Mouse (Mus musculus): Measurements from ENCODE around the gene Efcab12. TPM values are rescaled to one million over a fixed set of nuclear protein-coding genes. Genes with fewer than 3 reads are reported as not detected.

Efcab12 gene
- total and polyA plus RNA-seq, 3 experiments, result 0.11 TPM; not detected in 2

DNA sequence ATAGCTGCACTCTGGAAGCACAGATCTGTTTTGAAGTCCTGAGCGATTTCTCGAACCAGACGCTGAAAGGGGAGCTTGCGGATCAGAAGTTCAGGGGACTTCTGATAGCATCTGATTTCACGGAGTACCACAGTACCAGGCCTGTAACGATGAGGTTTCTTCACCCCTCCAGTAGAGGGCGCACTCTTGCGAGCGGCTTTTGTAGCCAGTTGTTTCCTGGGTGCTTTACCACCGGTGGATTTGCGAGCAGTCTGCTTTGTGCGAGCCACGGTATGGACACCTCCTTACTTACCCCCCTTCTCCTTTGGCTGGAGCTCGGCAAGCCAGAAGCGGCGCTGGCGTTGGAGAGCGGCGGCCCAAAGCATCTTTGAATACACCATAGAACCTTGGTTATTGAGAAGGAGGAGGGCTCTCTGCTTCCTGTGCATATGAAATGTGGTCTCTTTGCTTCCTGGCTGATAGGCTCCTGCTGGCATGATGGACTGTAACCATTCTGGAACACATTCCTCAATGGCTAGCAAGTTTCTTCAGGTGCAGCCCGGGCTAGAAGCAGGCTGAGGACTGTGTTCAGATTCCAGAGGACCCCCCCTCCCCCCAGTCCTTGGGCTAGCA, 68.0 kb downstream of the Efcab12 start:
- TF ChIP-seq CTCF (IDR thresholded peaks at IDR 0.05 in 2 of 3, conservative IDR thresholded peaks at IDR 0.05 in 1 of 3; ENCODE audit: control insufficient read depth in 1 of 3, insufficient read depth in 1 of 3, low read depth in 2 of 3, low read length in 3 of 3, poor library complexity in 1 of 3, severe bottlenecking in 1 of 3) (peak in 1 of 3 experiments; percentile 19; a peak in 3 of 6 replicates), GABPA (IDR thresholded peaks at IDR 0.05; ENCODE audit: low read depth, low read length) (no peak)
- H3K27ac ChIP-seq (ENCODE audit: control insufficient read depth, low read depth, low read length), result no peak overlapping the region
- H3K9me3 ChIP-seq (replicated peaks; ENCODE audit: insufficient read depth, low read length), result no peaks in the 10 kb centered on the region
- peaks cover 0 to 9% of the 10 kb centered on the region in 2 experiments; a peak in 2 of 4 replicates for H3K36me3 ChIP-seq (ENCODE audit: control insufficient read depth in 1 of 2, insufficient read depth in 2 of 2, low read length in 2 of 2)
- 0 out of 2 replicates have a peak, but pooled peaks cover 2% of the 10 kb centered on the region for H3K79me2 ChIP-seq (ENCODE audit: control insufficient read depth, insufficient read depth, low read length, poor library complexity)
- no peak for DNase-seq (ENCODE audit: low read depth, low spot score)
- H3K4me1 ChIP-seq (ENCODE audit: control insufficient read depth in 1 of 2, insufficient read depth in 2 of 2, low read length in 2 of 2), result peaks cover 7 to 8% of the 10 kb centered on the region in 2 experiments
- no peak overlapping the region for H3K9ac ChIP-seq (ENCODE audit: control insufficient read depth, low read depth, low read length, poor library complexity, severe bottlenecking)
- H3K4me3 ChIP-seq (ENCODE audit: control insufficient read depth in 1 of 2, insufficient read depth in 1 of 2, low read depth in 2 of 2, low read length in 2 of 2), result no peak overlapping the region
- H3K27me3 ChIP-seq (ENCODE audit: control insufficient read depth in 1 of 2, insufficient read depth in 2 of 2, low read length in 2 of 2), result no peaks in the 10 kb centered on the region

DNA sequence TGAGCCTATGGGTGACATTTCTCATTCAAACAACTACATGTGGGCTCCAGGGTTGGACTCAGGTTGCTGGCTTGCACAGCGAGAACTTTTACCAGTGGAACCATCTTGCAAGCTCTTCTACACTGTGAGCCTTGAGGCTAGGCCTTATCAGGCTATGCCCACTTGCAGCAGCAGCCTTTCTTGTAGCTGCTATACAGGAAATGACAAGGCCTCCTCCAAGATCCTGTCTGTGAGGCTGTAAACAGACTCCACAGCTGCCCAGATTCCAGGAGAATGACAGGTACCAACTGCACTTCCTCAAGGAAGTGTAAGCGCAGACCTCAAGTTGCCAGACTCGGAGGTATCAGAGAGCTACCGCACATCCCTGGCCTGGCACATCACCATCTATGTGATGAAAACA, 70.0 kb downstream of the Efcab12 start:
- Histone ChIP-seq H3K4me1 (ENCODE audit: control insufficient read depth in 1 of 2, insufficient read depth in 2 of 2, low read length in 2 of 2) (peaks cover 10 to 16% of the 10 kb centered on the region in 2 experiments), H3K4me3 (ENCODE audit: control insufficient read depth in 1 of 2, insufficient read depth in 1 of 2, low read depth in 2 of 2, low read length in 2 of 2) (no peak overlapping the region), H3K9ac (ENCODE audit: control insufficient read depth, low read depth, low read length, poor library complexity, severe bottlenecking) (no peak overlapping the region), H3K36me3 (ENCODE audit: control insufficient read depth in 1 of 2, insufficient read depth in 2 of 2, low read length in 2 of 2) (peaks cover 0 to 15% of the 10 kb centered on the region in 2 experiments; a peak in 2 of 4 replicates), H3K79me2 (ENCODE audit: control insufficient read depth, insufficient read depth, low read length, poor library complexity) (no peaks in the 10 kb centered on the region), H3K27me3 (ENCODE audit: control insufficient read depth in 1 of 2, insufficient read depth in 2 of 2, low read length in 2 of 2) (no peaks in the 10 kb centered on the region), H3K9me3 (replicated peaks; ENCODE audit: insufficient read depth, low read length) (no peaks in the 10 kb centered on the region), H3K27ac (ENCODE audit: control insufficient read depth, low read depth, low read length) (no peak overlapping the region; the same call in 1 of the 2 replicates)
- DNase-seq (ENCODE audit: low read depth, low spot score), result peak; percentile 74
- TF ChIP-seq NRF1 (IDR thresholded peaks at IDR 0.05; ENCODE audit: insufficient read depth, low read depth, low read length, poor library complexity, severe bottlenecking), result no peak
- TF ChIP-seq RCOR1 (IDR thresholded peaks at IDR 0.05; ENCODE audit: low read depth, low read length), result peak; percentile 71; the same call in 1 of the 2 replicates
- TF ChIP-seq MXI1 (IDR thresholded peaks at IDR 0.05; ENCODE audit: low read depth, low read length), result 0 out of 2 replicates have a peak, but pooled peaks have one; percentile 21
- TF ChIP-seq RAD21 (IDR thresholded peaks at IDR 0.05; ENCODE audit: low read depth, low read length), result no peak
- TF ChIP-seq ZC3H11A (IDR thresholded peaks at IDR 0.05; ENCODE audit: low read depth, low read length), result no peak
- TF ChIP-seq MAZ (IDR thresholded peaks at IDR 0.05; ENCODE audit: low read depth, low read length), result no peak
- TF ChIP-seq CHD2 (IDR thresholded peaks at IDR 0.05; ENCODE audit: low read length), result no peak; the same call in 1 of the 2 replicates
- peak; percentile 63 to 69 for TF ChIP-seq EP300 (IDR thresholded peaks at IDR 0.05; ENCODE audit: low read depth in 1 of 2, low read length in 2 of 2)
- peak; percentile 46; the same call in 1 of the 2 replicates for TF ChIP-seq MAX (IDR thresholded peaks at IDR 0.05; ENCODE audit: low read length)
- TF ChIP-seq POLR2AphosphoS5 (IDR thresholded peaks at IDR 0.05; ENCODE audit: borderline replicate concordance, low read depth, low read length), result no peak
- no peak for TF ChIP-seq SMC3 (IDR thresholded peaks at IDR 0.05; ENCODE audit: low read depth, low read length)
- TF ChIP-seq GABPA (IDR thresholded peaks at IDR 0.05; ENCODE audit: low read depth, low read length), result 0 out of 2 replicates have a peak, but pooled peaks have one; percentile 30
- peak; percentile 72 for TF ChIP-seq ETS1 (IDR thresholded peaks at IDR 0.05; ENCODE audit: low read depth, low read length)
- TF ChIP-seq SIN3A (IDR thresholded peaks at IDR 0.05; ENCODE audit: low read length), result no peak; the same call in 1 of the 2 replicates
- TF ChIP-seq MEF2A (IDR thresholded peaks at IDR 0.05; ENCODE audit: extremely low read depth, insufficient replicate concordance, low read depth, low read length, poor library complexity, severe bottlenecking), result no peak
- TF ChIP-seq ZMIZ1 (IDR thresholded peaks at IDR 0.05; ENCODE audit: low read depth, low read length), result no peak
- 0 out of 2 replicates have a peak, but pooled peaks have one; percentile 41 for TF ChIP-seq TCF12 (IDR thresholded peaks at IDR 0.05; ENCODE audit: low read depth, low read length)
- no peak for TF ChIP-seq USF1 (IDR thresholded peaks at IDR 0.05; ENCODE audit: low read depth, low read length)
- TF ChIP-seq POLR2A (IDR thresholded peaks at IDR 0.05; ENCODE audit: control insufficient read depth in 1 of 2, insufficient read depth in 1 of 2, low read depth in 1 of 2, low read length in 2 of 2, poor library complexity in 1 of 2), result no peak
- no peak for TF ChIP-seq POLR2AphosphoS2 (IDR thresholded peaks at IDR 0.05; ENCODE audit: low read length)
- TF ChIP-seq CHD1 (IDR thresholded peaks at IDR 0.05; ENCODE audit: low read depth, low read length), result no peak
- TF ChIP-seq CTCF (IDR thresholded peaks at IDR 0.05 in 2 of 3, conservative IDR thresholded peaks at IDR 0.05 in 1 of 3; ENCODE audit: control insufficient read depth in 1 of 3, insufficient read depth in 1 of 3, low read depth in 2 of 3, low read length in 3 of 3, poor library complexity in 1 of 3, severe bottlenecking in 1 of 3), result no peak
- no peak for TF ChIP-seq TBP (IDR thresholded peaks at IDR 0.05; ENCODE audit: low read depth, low read length)
- TF ChIP-seq E2F4 (IDR thresholded peaks at IDR 0.05; ENCODE audit: borderline replicate concordance, low read depth, low read length), result no peak
- TF ChIP-seq MAFK (IDR thresholded peaks at IDR 0.05; ENCODE audit: borderline replicate concordance, low read depth, low read length), result no peak
- TF ChIP-seq UBTF (IDR thresholded peaks at IDR 0.05; ENCODE audit: borderline replicate concordance, insufficient read depth, low read depth, low read length), result no peak
- peak; percentile 51; the same call in 1 of the 2 replicates for TF ChIP-seq ELF1 (IDR thresholded peaks at IDR 0.05; ENCODE audit: low read depth, low read length)
- TF ChIP-seq TAL1 (IDR thresholded peaks at IDR 0.05; ENCODE audit: low read length), result peak; percentile 62
- peak; percentile 3 for TF ChIP-seq ZNF384 (IDR thresholded peaks at IDR 0.05; ENCODE audit: low read depth, low read length)

Data from MEL (cell line).